Mouse (Mus musculus): Measurements from ENCODE around the gene Selenoh.

Gene Selenoh

GRCm38 (mm10) chr2:84670569-84670933 is at the start of gene Selenoh:
TSS of gene Selenoh (minus strand) at chr2:84670770.
- CTCF ChIA-PET, result interaction anchor here in 2 of 4 experiments (0.6 to 0.7 kb wide), 3 partner anchors 17 to 348 kb away, joined by 3 read pairs; no protein-coding TSS in a partner anchor
- POLR2A ChIA-PET, result interaction anchor here in 3 of 4 experiments (0.6 to 8.3 kb wide), 51 partner anchors 8 to 876 kb away, joined by 3 to 76 read pairs (median 5); partner anchors contain the start of genes Gm19426 (in 2 of the 3), Timm10 (in 2 of the 3), Clp1 (in 1 of the 3) and Ctnnd1 (in 1 of the 3)

GRCm38 (mm10) chr2:84717357-84717756 is 46.8 kb upstream of the Selenoh start:
- POLR2A ChIA-PET, result interaction anchor here in 3 of 4 experiments (0.6 to 3.4 kb wide), 22 partner anchors 8 to 223 kb away, joined by 3 to 48 read pairs (median 6); partner anchors contain the start of genes Clp1 (in 2 of the 3), Gm19426 (in 1 of the 3) and Ube2l6 (in 1 of the 3)
- CTCF ChIA-PET, result interaction anchor here in 2 of 4 experiments (0.5 to 0.8 kb wide), 2 partner anchors 20 to 168 kb away, joined by 4 read pairs; no protein-coding TSS in a partner anchor

- CTCF ChIA-PET, result interaction anchor here in 2 of 4 experiments (0.5 to 0.9 kb wide), 3 partner anchors 21 to 169 kb away, joined by 3 to 4 read pairs (median 4); no protein-coding TSS in a partner anchor
- POLR2A ChIA-PET, result interaction anchor here (0.5 to 3.4 kb wide), 60 partner anchors 8 to 1625 kb away, joined by 3 to 48 read pairs (median 4); partner anchors contain the start of genes Clp1 (in 4 of the 4), Gm19426 (in 2 of the 4), Gm28635 (in 2 of the 4) and Med19 (in 2 of the 4)
These were observed 46.1 kb upstream of the Selenoh start for GRCm38 (mm10) chr2:84716423-84717355.

- CTCF ChIA-PET, result interaction anchor here in 2 of 4 experiments (0.7 to 0.9 kb wide), 2 partner anchors 94 to 133 kb away, joined by 3 read pairs; no protein-coding TSS in a partner anchor
- POLR2A ChIA-PET, result interaction anchor here (0.5 to 3.4 kb wide), 52 partner anchors 7 to 1624 kb away, joined by 3 to 48 read pairs (median 4); partner anchors contain the start of genes Clp1 (in 4 of the 4), Gm19426 (in 2 of the 4), Gm28635 (in 2 of the 4) and Med19 (in 2 of the 4)
These were observed 45.2 kb upstream of the Selenoh start for GRCm38 (mm10) chr2:84715562-84716361.

- ChIA-PET CTCF (interaction anchor here in 1 of 4 experiments (0.5 kb wide), 1 partner anchor 1030 kb away, joined by 4 read pairs; no protein-coding TSS in a partner anchor), POLR2A (interaction anchor here in 3 of 4 experiments (0.8 to 8.6 kb wide), 25 partner anchors 8 to 136 kb away, joined by 3 to 83 read pairs (median 6); partner anchors contain the start of genes Clp1 (in 2 of the 3), Gm19426 (in 2 of the 3), Ctnnd1 (in 1 of the 3) and Gm28635 (in 1 of the 3))
These were observed 44.4 kb upstream of the Selenoh start, which contains the start of gene Zdhhc5 for GRCm38 (mm10) chr2:84714811-84715561. TSS of gene Zdhhc5 (minus strand) at chr2:84715180.

GRCm38 (mm10) chr2:84714422-84714810 is 43.8 kb upstream of the Selenoh start:
- CTCF ChIA-PET, result interaction anchor here in 2 of 4 experiments (0.5 to 0.6 kb wide), 2 partner anchors 142 to 1029 kb away, joined by 3 to 4 read pairs; no protein-coding TSS in a partner anchor
- POLR2A ChIA-PET, result interaction anchor here in 2 of 4 experiments (0.5 to 8.6 kb wide), 12 partner anchors 9 to 46 kb away, joined by 3 to 83 read pairs (median 5); partner anchors contain the start of genes Clp1 (in 1 of the 2), Gm19426 (in 1 of the 2), Gm28635 (in 1 of the 2) and Med19 (in 1 of the 2)

- ChIA-PET POLR2A (interaction anchor here in 3 of 4 experiments (0.6 to 8.6 kb wide), 13 partner anchors 8 to 128 kb away, joined by 3 to 83 read pairs (median 5); partner anchors contain the start of genes Clp1 (in 3 of the 3) and Gm19426 (in 2 of the 3)), CTCF (no interaction called here)
These were observed 41.3 kb upstream of the Selenoh start for GRCm38 (mm10) chr2:84711898-84712297.

GRCm38 (mm10) chr2:84707523-84707922 is 37.0 kb upstream of the Selenoh start:
- POLR2A ChIA-PET, result interaction anchor here in 2 of 4 experiments (0.6 to 8.6 kb wide), 7 partner anchors 9 to 38 kb away, joined by 3 to 83 read pairs (median 4); partner anchors contain the start of gene Gm19426 (in 1 of the 2)
- CTCF ChIA-PET, result interaction anchor here in 1 of 4 experiments (0.8 kb wide), 1 partner anchor 29 kb away, joined by 3 read pairs; no protein-coding TSS in a partner anchor

GRCm38 (mm10) chr2:84705295-84705694 is 34.7 kb upstream of the Selenoh start:
- POLR2A ChIA-PET, result interaction anchor here in 3 of 4 experiments (0.8 to 5.8 kb wide), 20 partner anchors 9 to 224 kb away, joined by 3 to 22 read pairs (median 4); partner anchors contain the start of genes Clp1 (in 2 of the 3), Gm19426 (in 1 of the 3), Gm28635 (in 1 of the 3) and Med19 (in 1 of the 3)
- CTCF ChIA-PET, result interaction anchor here in 1 of 4 experiments (0.9 kb wide), 1 partner anchor 93 kb away, joined by 3 read pairs; the partner anchor contains the start of gene Ube2l6

- ChIA-PET POLR2A (interaction anchor here in 3 of 4 experiments (0.5 to 5.8 kb wide), 16 partner anchors 8 to 253 kb away, joined by 3 to 22 read pairs (median 4); partner anchors contain the start of gene Clp1 (in 1 of the 3)), CTCF (interaction anchor here in 1 of 4 experiments (0.6 kb wide), 1 partner anchor 133 kb away, joined by 3 read pairs; no protein-coding TSS in a partner anchor)
These were observed 33.8 kb upstream of the Selenoh start for GRCm38 (mm10) chr2:84704329-84704728.

- ChIA-PET CTCF (no interaction called here), POLR2A (interaction anchor here in 3 of 4 experiments (0.5 to 5.8 kb wide), 7 partner anchors 7 to 253 kb away, joined by 3 to 26 read pairs (median 5); partner anchors contain the start of gene Selenoh (in 1 of the 3))
These were observed 32.9 kb upstream of the Selenoh start for GRCm38 (mm10) chr2:84703497-84703896.

GRCm38 (mm10) chr2:84695007-84695695 is 24.6 kb upstream of the Selenoh start:
- CTCF ChIA-PET, result interaction anchor here in 3 of 4 experiments (0.6 to 1.0 kb wide), 3 partner anchors 77 to 195 kb away, joined by 3 to 5 read pairs (median 3); no protein-coding TSS in a partner anchor

GRCm38 (mm10) chr2:84690050-84690449 is 19.5 kb upstream of the Selenoh start:
- POLR2A ChIA-PET, result interaction anchor here in 2 of 4 experiments (0.8 to 2.2 kb wide), 13 partner anchors 10 to 215 kb away, joined by 3 to 22 read pairs (median 5); partner anchors contain the start of genes Med19 (in 2 of the 2), Selenoh (in 2 of the 2) and Gm28635 (in 1 of the 2)
- CTCF ChIA-PET, result interaction anchor here in 1 of 4 experiments (1.0 kb wide), 1 partner anchor 51 kb away, joined by 4 read pairs; no protein-coding TSS in a partner anchor

More at GRCm38 (mm10) chr2:84695007-84695695, 24.6 kb upstream of the Selenoh start:
- POLR2A ChIA-PET, result interaction anchor here in 2 of 4 experiments (0.9 to 7.4 kb wide), 12 partner anchors 10 to 80 kb away, joined by 3 to 68 read pairs (median 8); partner anchors contain the start of genes Gm19426 (in 1 of the 2), Gm28635 (in 1 of the 2), Med19 (in 1 of the 2) and Selenoh (in 1 of the 2)

GRCm38 (mm10) chr2:84688080-84688844 is 17.7 kb upstream of the Selenoh start:
- ChIA-PET CTCF (interaction anchor here in 1 of 4 experiments (0.6 kb wide), 1 partner anchor 27 kb away, joined by 3 read pairs; no protein-coding TSS in a partner anchor), POLR2A (interaction anchor here in 2 of 4 experiments (0.7 to 2.3 kb wide), 15 partner anchors 8 to 122 kb away, joined by 3 to 11 read pairs (median 4); partner anchors contain the start of genes Gm28635 (in 2 of the 2), Med19 (in 2 of the 2), Clp1 (in 1 of the 2) and Selenoh (in 1 of the 2))
